Mouse (Mus musculus) lung, postnatal 0 days (tissue): ENCODE measurements around the gene Kifc1. TPM values are rescaled to one million over a fixed set of nuclear protein-coding genes. Genes with fewer than 3 reads are reported as not detected.

Experiments
- ATAC-seq: fragments of 200-750 bp; cut with Nextera tagmentation; 2 replicates; pipeline ENCODE4 v1.8.0; 2017; ENCODE audit warnings: moderate library complexity
- DNase-seq: peaks from one replicate; pipeline ENCODE4 v3.0.0-alpha.2; 2016; ENCODE audit warnings: low spot score
- H3K27ac ChIP-seq: fragments of 300-500 bp; sonication (generic); 2 replicates; pipeline ENCODE4 v1.5.1; 2014; ENCODE audit warnings: antibody characterized with exemption, mild to moderate bottlenecking, low read length, mixed read lengths
- H3K27me3 ChIP-seq: fragments of 300-500 bp; sonication (generic); replicated peaks from 2 replicates; pipeline ENCODE4 v1.6.1; 2014; ENCODE audit warnings: low read length, mixed read lengths; ENCODE audit not compliant: insufficient read depth
- H3K36me3 ChIP-seq: fragments of 300-500 bp; sonication (generic); 2 replicates; pipeline ENCODE4 v1.6.1; 2014; ENCODE audit warnings: low read length, mixed read lengths; ENCODE audit not compliant: insufficient read depth
- H3K4me1 ChIP-seq: fragments of 300-500 bp; sonication (generic); 2 replicates; pipeline ENCODE4 v1.6.1; 2014; ENCODE audit warnings: antibody characterized with exemption, low read depth, low read length, mixed read lengths; ENCODE audit not compliant: insufficient read depth
- H3K4me2 ChIP-seq: fragments of 300-500 bp; sonication (generic); replicated peaks from 2 replicates; pipeline ENCODE4 v1.6.1; 2014; ENCODE audit warnings: low read depth, mild to moderate bottlenecking, low read length, moderate library complexity, mixed read lengths
- H3K4me3 ChIP-seq: fragments of 300-500 bp; sonication (generic); 2 replicates; pipeline ENCODE4 v1.5.1; 2014; ENCODE audit warnings: low read depth, low read length
- H3K9ac ChIP-seq: fragments of 300-500 bp; sonication (generic); replicated peaks from 2 replicates; pipeline ENCODE4 v1.6.1; 2014; ENCODE audit warnings: low read depth, mild to moderate bottlenecking
- H3K9me3 ChIP-seq: fragments of 300-500 bp; sonication (generic); 2 replicates; pipeline ENCODE4 v1.6.1; 2016; ENCODE audit warnings: low read length, mixed read lengths
- CTCF ChIP-seq: IDR thresholded peaks from 2 replicates; pipeline ENCODE4 v1.5.1; 2016; ENCODE audit warnings: antibody characterized with exemption, mild to moderate bottlenecking
- EP300 ChIP-seq: IDR thresholded peaks from 2 replicates; pipeline ENCODE4 v1.6.1; 2016; ENCODE audit warnings: antibody characterized with exemption, mild to moderate bottlenecking, control low read depth
- WGBS: fragments of 180-500 bp; shearing (Covaris S2); extraction: QIAGEN DNeasy Blood & Tissue Kit; methylation state at CpG from one replicate; pipeline ENCODE4 v1.1.7; 2014; 5-methylcytosine and 5-hydroxymethylcytosine counted together
- microRNA-seq: library from miRNA; unstranded; fragments of <30 nt; microRNA quantifications from one replicate; pipeline ENCODE4, GENCODE M21; 2016
- polyA plus RNA-seq: library from polyadenylated mRNA; unstranded; fragments of >200 nt; fragmentation: Nextera tagmentation; extraction: Ambion mirVana; gene quantifications from 2 replicates; pipeline ENCODE4 v1.2.1, GENCODE M21; 2015

Gene Kifc1
- polyA plus RNA-seq, 1 experiment from 2014 or later: 0.37 TPM

DNA sequence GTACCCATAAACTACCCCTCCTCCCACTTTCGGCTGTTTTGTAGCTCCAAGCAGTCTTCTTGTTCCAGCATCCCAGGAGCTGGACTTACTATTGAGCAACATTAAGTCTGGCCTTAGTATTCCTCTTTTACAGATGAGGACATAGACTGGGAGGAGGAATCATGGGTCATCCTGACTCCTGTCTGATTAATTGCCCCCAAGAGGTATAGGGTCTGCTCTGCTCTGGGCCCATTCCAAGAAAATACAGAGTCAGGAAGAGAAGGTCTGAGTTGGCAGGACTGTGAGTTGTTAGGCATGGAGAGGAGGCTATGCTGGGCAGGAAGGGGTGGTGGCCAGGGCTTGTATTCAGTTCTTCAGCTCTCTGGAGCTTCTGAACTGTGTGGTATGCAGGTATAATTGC lies 46.3 kb downstream of the Kifc1 start:
- Histone ChIP-seq H3K4me3 (no peak overlapping the region), H3K4me2 (no peak overlapping the region)

DNA sequence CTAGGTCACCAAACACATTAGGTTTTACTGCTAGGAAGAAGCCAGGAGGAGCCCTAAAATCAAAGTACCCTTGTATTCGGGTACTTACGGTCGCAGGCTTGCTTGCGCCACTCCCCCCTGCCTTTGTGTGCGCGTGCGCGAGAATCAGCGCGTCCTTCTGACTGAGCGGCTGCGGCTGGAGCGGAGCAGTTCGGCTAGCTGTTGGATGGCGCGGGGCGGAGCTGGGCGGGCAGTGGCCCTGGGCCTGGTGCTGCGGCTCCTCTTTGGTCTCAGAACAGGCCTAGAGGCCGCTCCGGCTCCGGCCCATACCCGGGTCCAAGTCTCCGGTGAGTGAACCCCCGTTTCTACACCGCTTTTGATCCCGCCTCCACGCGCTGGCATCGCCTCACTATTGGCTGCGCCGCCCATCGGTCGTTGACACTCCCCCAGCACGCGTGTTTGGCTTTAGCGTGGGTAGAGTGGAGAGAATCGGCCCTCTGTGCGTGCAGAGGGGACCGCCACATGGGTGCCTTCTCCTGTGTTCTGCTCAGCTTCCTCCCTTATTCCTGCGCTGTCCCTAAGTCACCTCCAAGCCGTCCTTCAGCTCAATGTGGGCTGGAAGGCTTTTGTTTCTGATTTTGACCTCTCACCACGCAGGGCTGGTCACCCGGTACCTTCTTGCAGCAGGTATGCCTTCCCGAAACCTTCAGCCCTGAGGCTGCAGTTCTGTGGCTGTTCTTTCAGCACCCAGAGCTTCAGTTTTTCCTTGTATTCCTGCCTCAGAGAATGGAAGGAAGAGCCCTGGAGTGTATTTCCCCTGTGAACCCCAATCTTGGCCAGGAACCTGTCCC lies 47.3 kb downstream of the Kifc1 start, which contains the start of gene Cd320:
Gene Cd320 (plus strand): TSS at position 126 of the 830 bp plus-strand sequence.
- no peaks in the 10 kb centered on the region for H3K9me3 ChIP-seq
- TF ChIP-seq EP300 (no peak), CTCF (peak; percentile 40)
- H3K36me3 ChIP-seq: no peaks in the 10 kb centered on the region; the same call in 1 of the 2 replicates
- peak within 1 kb of the TSS; percentile 80 for H3K4me2 ChIP-seq
- peak within 1 kb of the TSS; percentile 82 for H3K4me3 ChIP-seq
- under 1% methylated on average over 43 of the region's 45 CpGs for WGBS
- ATAC-seq (peak; percentile 96), DNase-seq (peak; percentile 96)
- no peaks in the 10 kb centered on the region for H3K27me3 ChIP-seq
- H3K4me1 ChIP-seq: no peaks in the 10 kb centered on the region
- H3K27ac ChIP-seq: peak within 1 kb of the TSS; percentile 32; the same call in 1 of the 2 replicates
- H3K9ac ChIP-seq: peak within 1 kb of the TSS; percentile 52

More for the DNA sequence above, 46.3 kb downstream of the Kifc1 start:
- no peak for ATAC-seq
- no peaks in the 10 kb centered on the region for H3K27me3 ChIP-seq
- no peaks in the 10 kb centered on the region for H3K9me3 ChIP-seq
- DNase-seq: no peak
- TF ChIP-seq CTCF: no peak
- no peak for TF ChIP-seq EP300
- no peaks in the 10 kb centered on the region for H3K4me1 ChIP-seq
- WGBS: 55% methylated on average over 1 of the region's 1 CpGs
- H3K27ac ChIP-seq: no peak overlapping the region
- H3K9ac ChIP-seq: no peak overlapping the region
- H3K36me3 ChIP-seq: no peaks in the 10 kb centered on the region; the same call in 1 of the 2 replicates

DNA sequence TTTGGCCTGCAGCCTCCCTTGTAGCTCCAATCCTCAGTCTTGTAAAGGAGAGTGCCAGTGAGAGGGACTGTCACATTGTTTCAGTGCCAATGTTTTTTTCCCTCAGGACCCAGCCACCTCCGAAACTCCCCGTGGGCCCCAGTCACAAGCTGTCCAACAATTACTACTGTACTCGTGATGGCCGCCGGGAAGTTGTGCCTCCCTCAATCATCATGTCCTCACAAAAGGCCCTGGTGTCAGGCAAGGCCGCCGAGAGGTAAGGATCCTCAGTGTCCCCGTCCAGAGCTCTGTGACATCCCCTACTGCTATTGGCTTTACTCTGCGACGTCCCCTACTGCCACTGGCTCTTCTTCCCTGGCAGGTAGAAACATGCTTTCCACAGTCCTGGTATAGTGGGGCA lies 60.9 kb downstream of the Kifc1 start:
- ATAC-seq (no peak), DNase-seq (no peak)
- H3K27ac ChIP-seq: peak overlapping the region; percentile 66
- peaks cover 18% of the 10 kb centered on the region for H3K4me1 ChIP-seq
- no peaks in the 10 kb centered on the region for H3K9me3 ChIP-seq
- 87% methylated on average over 10 of the region's 10 CpGs for WGBS
- TF ChIP-seq CTCF (no peak), EP300 (no peak)
- H3K9ac ChIP-seq: no peak overlapping the region
- no peak overlapping the region for H3K4me3 ChIP-seq
- no peak overlapping the region for H3K4me2 ChIP-seq
- H3K27me3 ChIP-seq: no peaks in the 10 kb centered on the region
- peaks cover 14% of the 10 kb centered on the region for H3K36me3 ChIP-seq

DNA sequence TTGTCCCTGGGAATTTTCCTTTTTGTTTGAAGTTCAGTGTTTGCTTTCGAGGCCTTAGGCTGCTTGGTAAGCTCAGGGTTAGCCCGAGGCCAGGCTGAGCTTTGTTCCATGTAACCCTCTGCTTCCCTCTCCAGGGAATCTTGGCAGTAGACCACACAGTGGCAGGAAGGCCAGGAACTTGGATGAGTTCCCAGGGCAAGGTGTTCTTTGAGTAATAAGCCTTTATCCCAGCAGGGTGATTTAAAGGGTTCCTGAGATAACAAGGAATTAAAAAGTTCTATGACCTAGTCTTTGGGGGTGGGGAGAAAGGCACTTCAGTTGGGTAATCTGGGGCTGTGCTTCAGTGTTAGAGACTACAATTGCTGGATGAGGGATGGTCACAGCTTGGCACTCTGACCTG lies 61.6 kb downstream of the Kifc1 start:
- Histone ChIP-seq H3K4me3 (no peak overlapping the region), H3K36me3 (peaks cover 9% of the 10 kb centered on the region), H3K27ac (peak overlapping the region; percentile 66), H3K4me1 (peaks cover 18% of the 10 kb centered on the region), H3K9ac (no peak overlapping the region), H3K9me3 (no peaks in the 10 kb centered on the region), H3K4me2 (no peak overlapping the region), H3K27me3 (no peaks in the 10 kb centered on the region)
- peak; percentile 81 for ATAC-seq
- TF ChIP-seq CTCF: no peak
- peak; percentile 75 for TF ChIP-seq EP300
- DNase-seq: peak; percentile 92
- WGBS: 20% methylated on average over 2 of the region's 2 CpGs

DNA sequence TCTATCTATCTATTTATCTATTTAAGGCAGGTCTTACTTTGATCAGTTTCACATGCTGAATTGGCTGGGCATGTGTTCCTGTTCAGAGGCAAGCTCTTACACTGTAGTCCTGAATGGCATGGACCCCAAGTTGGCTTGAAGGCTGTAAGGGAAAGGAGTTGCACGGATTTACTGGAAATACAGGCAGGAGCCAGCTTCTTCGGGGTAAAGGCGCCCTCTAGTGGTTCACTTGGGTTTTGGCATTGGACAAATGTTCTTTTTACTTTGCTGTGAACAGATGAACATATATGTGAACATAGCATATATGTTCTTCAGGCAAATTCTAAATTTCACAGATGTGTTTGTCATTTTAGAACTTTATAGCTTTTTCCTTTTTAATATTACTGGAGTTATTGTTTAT lies 63.6 kb downstream of the Kifc1 start:
- under 1% methylated on average over 3 of the region's 3 CpGs for WGBS
- Histone ChIP-seq H3K36me3 (peaks cover 13% of the 10 kb centered on the region), H3K4me1 (peaks cover 25% of the 10 kb centered on the region), H3K27ac (no peak overlapping the region), H3K4me2 (no peak overlapping the region), H3K27me3 (no peaks in the 10 kb centered on the region), H3K9ac (no peak overlapping the region), H3K4me3 (no peak overlapping the region), H3K9me3 (no peaks in the 10 kb centered on the region)
- DNase-seq (peak; percentile 94), ATAC-seq (no peak)
- TF ChIP-seq CTCF (peak; percentile 94), EP300 (peak; percentile 61; the same call in 1 of the 2 replicates)

Small RNA genes within 50 kb of the gene (microRNA-seq; reads per million reads assigned to microRNA genes)
- gene Gm27740: not detected

Other genes with a start within 250 kb of the Kifc1 start
- gene Hnrnpm, start 203.8 kb downstream of the Kifc1 start, polyA plus RNA-seq: 112 and 146 TPM in 2 replicates
- gene March2, start 172.0 kb downstream of the Kifc1 start, polyA plus RNA-seq: 104 and 106 TPM in 2 replicates
- gene Rab11b, start 130.1 kb downstream of the Kifc1 start, polyA plus RNA-seq: 258 and 279 TPM in 2 replicates
- gene Angptl4, start 108.8 kb downstream of the Kifc1 start, polyA plus RNA-seq: 125 and 137 TPM in 2 replicates
- 186 and 211 TPM in 2 replicates for gene Kank3, start 80.1 kb downstream of the Kifc1 start, polyA plus RNA-seq
- 906 and 1,023 TPM in 2 replicates for gene Rps28, start 66.1 kb downstream of the Kifc1 start, polyA plus RNA-seq
- 455 and 501 TPM in 2 replicates for gene Ndufa7, start 66.1 kb downstream of the Kifc1 start, polyA plus RNA-seq
- 37.6 and 39.3 TPM in 2 replicates for gene Cd320, start 47.6 kb downstream of the Kifc1 start, polyA plus RNA-seq
- not detected in 2 replicates for gene Gm7029, start 16.8 kb downstream of the Kifc1 start, polyA plus RNA-seq
- 0.29 and 0.55 TPM in 2 replicates for gene Platr17, start 14.5 kb upstream of the Kifc1 start, polyA plus RNA-seq
- 23.9 and 29.0 TPM in 2 replicates for gene Daxx, start 18.8 kb upstream of the Kifc1 start, polyA plus RNA-seq
- gene Tapbp, start 25.2 kb upstream of the Kifc1 start, polyA plus RNA-seq: 102 and 113 TPM in 2 replicates
- 16.6 and 17.0 TPM in 2 replicates for gene Zbtb22, start 25.2 kb upstream of the Kifc1 start, polyA plus RNA-seq
- gene Rgl2, start 38.9 kb upstream of the Kifc1 start, polyA plus RNA-seq: 39.0 and 45.2 TPM in 2 replicates
- 99.7 and 103 TPM in 2 replicates for gene Pfdn6, start 49.7 kb upstream of the Kifc1 start, polyA plus RNA-seq
- gene Wdr46, start 50.0 kb upstream of the Kifc1 start, polyA plus RNA-seq: 8.8 TPM in 2 replicates
- gene B3galt4, start 60.8 kb upstream of the Kifc1 start, polyA plus RNA-seq: 9.3 and 12.0 TPM in 2 replicates
- 28.5 and 31.1 TPM in 2 replicates for gene Vps52, start 65.2 kb upstream of the Kifc1 start, polyA plus RNA-seq
- gene Rps18, start 65.3 kb upstream of the Kifc1 start, polyA plus RNA-seq: 1,282 and 1,435 TPM in 2 replicates
- 213 and 222 TPM in 2 replicates for gene H2-K1, start 109.7 kb upstream of the Kifc1 start, polyA plus RNA-seq
- gene Ring1, start 134.0 kb upstream of the Kifc1 start, polyA plus RNA-seq: 18.8 and 19.1 TPM in 2 replicates
- 57.9 and 59.8 TPM in 2 replicates for gene H2-Ke6, start 137.4 kb upstream of the Kifc1 start, polyA plus RNA-seq
- gene Slc39a7, start 141.0 kb upstream of the Kifc1 start, polyA plus RNA-seq: 130 and 131 TPM in 2 replicates
- 35.0 and 35.7 TPM in 2 replicates for gene Rxrb, start 141.2 kb upstream of the Kifc1 start, polyA plus RNA-seq
- 0.25 and 0.44 TPM in 2 replicates for gene Col11a2, start 148.8 kb upstream of the Kifc1 start, polyA plus RNA-seq
- 0.48 and 1.1 TPM in 2 replicates for gene H2-Oa, start 201.7 kb upstream of the Kifc1 start, polyA plus RNA-seq
- gene H2-DMa, start 228.9 kb upstream of the Kifc1 start, polyA plus RNA-seq: 20.7 and 23.9 TPM in 2 replicates
- gene Brd2, start 232.0 kb upstream of the Kifc1 start, polyA plus RNA-seq: 80.2 and 80.3 TPM in 2 replicates